Mouse (Mus musculus): ENCODE measurements around the gene Mrpl24.

Mrpl24 gene

DNA sequence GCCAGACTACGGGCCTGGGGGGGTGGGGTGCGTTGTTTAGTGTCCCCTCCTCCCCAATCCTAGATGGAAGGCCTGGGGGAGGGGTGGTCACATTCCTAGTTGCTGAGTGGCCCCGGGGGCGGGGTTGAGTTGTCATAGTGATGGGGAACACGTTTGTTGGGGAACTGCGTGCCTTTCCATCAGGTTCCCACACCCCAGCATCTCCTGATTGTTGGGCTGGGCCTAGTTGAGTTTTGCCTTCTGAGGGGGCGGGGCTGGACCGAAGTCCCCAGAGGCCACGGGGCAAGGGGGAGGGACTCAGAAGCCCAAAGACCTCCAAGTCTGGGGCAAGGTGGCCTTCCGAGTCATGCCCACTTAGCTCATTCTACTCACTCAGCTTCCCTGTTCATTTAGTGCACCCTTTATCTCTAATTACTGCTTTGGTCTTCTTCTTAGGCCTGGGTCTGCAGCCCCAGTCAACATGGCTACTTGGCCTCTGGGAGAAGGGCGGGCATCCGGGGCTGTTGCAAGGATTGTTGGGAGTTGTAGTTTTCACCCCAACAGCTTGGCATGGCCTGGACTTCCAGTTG lies 8.6 kb upstream of the Mrpl24 start:
- DNase-seq (ENCODE audit: low read depth, low spot score), result peak; percentile 99

DNA sequence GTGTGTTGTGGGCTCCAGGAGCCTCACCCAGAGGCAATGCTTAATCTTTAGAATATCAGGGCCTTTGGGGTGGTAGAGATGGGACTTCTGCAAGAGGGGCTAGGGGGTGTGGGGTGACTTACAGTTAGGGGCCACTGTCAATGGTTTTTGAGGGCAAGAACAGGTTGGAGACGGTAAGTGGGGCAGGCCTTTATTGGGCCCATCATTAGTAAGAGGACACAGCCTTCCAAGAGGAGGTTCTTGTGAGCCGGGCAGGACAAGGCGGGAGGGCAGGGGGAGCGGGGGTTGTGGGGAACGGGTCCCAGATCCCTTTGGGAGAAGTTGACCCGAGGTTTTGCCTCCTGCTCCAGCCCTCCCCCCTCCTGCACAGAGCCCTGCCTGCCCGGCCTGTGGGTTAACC lies 5.8 kb upstream of the Mrpl24 start:
- DNase-seq (ENCODE audit: low read depth, low spot score), result no peak

DNA sequence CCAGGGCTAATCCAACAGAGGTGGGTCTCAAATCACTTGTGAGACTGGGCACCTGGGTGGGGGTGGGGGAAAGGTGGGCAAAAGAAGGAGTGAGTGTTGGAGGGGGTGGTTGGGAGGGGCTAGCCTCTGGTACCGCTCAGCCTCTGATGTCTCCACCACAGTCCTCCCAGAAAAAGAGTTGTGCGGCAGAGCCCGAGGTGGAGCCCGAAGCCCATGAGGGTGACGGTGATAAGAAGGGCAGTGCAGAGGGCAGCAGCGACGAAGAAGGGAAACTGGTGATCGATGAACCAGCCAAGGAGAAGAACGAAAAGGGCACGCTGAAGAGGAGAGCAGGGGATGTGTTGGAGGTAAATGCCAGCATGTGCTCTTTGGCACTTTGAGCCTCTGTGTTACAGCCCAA lies 5.4 kb upstream of the Mrpl24 start:
- no peak for DNase-seq (ENCODE audit: low read depth, low spot score)

- DNase-seq (ENCODE audit: low read depth, low spot score), result no peak
Measured at GRCm38 (mm10) chr3:87916990-87917389, 2.3 kb upstream of the Mrpl24 start.

DNA sequence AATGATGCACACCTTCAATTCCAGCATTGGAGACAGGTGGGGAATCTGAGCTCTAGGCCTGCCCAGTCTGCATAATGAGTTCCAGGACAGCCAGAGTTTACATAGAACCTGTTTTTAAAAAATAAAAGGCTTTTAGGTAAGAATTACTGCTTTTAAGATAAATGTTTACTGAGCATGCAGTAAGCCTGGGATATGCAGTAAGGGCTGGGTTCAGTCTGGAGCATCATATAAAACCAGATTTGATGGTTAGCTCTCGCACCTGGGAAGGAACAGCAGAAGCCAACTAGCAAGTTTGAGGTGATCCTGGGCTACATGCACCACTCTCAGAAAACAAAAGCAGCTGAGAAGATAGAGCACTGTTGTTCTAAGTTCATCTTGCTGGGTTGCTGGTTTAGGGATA lies 755 bp upstream of the Mrpl24 start:
- DNase-seq (ENCODE audit: low read depth, low spot score), result no peak

GRCm38 (mm10) chr3:87920270-87920943 lies 1.1 kb downstream of the Mrpl24 start:
- DNase-seq (ENCODE audit: low read depth, low spot score), result no peak

DNA sequence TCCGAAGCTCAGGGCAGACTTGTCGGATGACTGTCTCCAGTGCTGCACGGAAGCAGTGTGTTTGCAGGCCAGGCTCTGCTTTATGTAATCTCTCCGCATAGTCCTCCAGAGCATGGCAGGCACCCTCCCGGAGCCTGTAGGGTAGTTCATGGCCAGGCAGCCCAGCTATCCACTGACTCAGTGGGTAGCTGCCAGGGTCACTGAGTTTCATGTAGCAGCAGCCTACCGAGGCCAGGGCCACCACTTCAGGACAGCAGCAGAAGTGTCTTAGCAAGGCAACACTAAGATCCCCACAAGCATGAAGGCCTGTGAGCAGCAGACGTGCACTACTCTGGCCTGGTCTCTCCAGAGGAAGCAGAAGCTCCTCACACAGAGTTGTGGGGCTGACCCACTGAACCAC lies 5.7 kb downstream of the Mrpl24 start:
- no peak for DNase-seq (ENCODE audit: low read depth, low spot score)

- no peak for DNase-seq (ENCODE audit: low read depth, low spot score)
Measured at GRCm38 (mm10) chr3:87927452-87927851, 8.1 kb downstream of the Mrpl24 start.

DNA sequence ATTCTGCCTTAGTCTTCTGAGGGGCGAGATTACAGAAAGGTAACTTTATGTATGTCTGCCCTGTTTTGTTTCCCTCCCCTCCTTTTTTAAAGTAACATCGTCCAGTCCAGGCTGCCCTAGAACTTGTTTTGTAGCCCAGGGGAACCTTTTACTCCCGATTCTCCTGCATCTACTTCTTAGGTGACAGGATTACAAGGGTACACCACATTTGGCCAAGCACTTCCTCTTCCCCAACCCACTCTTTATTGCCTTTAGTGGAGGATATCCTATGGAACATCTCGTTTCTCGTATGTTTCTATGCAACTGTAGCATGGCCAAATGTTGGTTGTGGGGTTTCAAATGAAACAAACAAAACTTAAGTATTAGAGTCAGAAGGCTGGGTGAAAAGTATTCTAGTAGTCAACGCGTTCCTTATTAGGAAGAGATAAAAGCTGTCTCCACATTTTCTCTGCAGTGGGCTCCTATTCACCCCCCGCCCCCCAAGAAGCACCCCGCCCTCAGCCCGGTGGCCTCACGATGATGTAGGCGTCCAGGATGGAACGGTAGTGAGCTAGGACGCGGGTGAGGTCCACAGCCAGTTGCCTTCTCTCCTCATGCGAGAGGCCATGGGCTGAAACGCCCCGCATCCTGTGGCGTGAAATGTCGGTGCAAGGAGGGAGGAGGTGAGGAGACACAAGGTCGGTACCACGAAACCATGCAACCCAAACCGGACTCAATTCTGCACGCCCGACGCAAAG lies 10.2 kb downstream of the Mrpl24 start:
- no peak for DNase-seq (ENCODE audit: low read depth, low spot score)

- DNase-seq (ENCODE audit: low read depth, low spot score), result peak; percentile 98
Measured at GRCm38 (mm10) chr3:87930078-87930795, 10.9 kb downstream of the Mrpl24 start, which contains the start of the genes Isg20l2 and Rrnad1. TSS of gene Isg20l2 (plus strand) at chr3:87930314. TSS of gene Rrnad1 (minus strand) at chr3:87930717.

DNA sequence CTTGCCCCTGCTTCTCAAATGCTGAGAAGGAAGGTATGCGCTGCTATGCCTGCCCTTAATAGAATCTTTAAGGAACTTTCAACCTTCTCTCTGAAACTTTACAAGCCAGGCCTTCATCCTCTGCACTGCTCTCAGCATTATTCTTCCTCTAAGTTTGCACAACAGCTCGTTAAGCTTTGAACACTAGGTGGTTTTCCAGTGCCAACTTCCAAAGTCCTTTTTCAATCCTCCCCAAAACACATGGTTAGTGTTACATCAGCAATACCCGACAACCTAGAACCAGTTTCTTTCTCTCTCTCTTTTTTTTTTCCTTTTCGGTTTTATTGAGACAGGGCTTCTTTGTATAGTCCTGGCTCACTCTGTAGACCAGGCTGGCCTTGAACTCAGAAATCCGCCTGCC lies 14.7 kb downstream of the Mrpl24 start:
- DNase-seq (ENCODE audit: low read depth, low spot score), result no peak

GRCm38 (mm10) chr3:87934501-87934900 lies 15.2 kb downstream of the Mrpl24 start:
- no peak for DNase-seq (ENCODE audit: low read depth, low spot score)

DNA sequence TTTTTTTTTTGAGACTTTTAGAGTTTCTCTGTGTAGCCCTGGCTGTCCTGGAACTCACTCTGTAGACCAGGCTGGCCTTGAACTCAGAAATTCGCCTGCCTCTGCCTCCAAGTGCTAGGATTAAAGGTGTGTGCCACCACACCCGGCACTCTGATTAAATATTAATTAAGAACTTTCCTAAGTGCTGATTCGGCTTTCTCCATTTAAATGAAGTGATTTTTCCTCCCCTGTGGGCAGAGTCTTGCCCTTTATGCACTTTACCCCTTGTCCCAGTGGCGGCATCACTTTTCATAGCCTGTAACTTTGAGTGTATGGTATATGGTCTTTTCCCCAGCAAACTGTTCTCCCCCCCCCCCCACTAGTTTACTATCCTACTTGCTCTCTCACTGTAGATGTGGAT lies 15.9 kb downstream of the Mrpl24 start:
- no peak for DNase-seq (ENCODE audit: low read depth, low spot score)

GRCm38 (mm10) chr3:87935776-87936175 lies 16.5 kb downstream of the Mrpl24 start:
- DNase-seq (ENCODE audit: low read depth, low spot score), result peak; percentile 79

- DNase-seq (ENCODE audit: low read depth, low spot score), result no peak
Measured at GRCm38 (mm10) chr3:87940611-87941010, 21.3 kb downstream of the Mrpl24 start.

DNA sequence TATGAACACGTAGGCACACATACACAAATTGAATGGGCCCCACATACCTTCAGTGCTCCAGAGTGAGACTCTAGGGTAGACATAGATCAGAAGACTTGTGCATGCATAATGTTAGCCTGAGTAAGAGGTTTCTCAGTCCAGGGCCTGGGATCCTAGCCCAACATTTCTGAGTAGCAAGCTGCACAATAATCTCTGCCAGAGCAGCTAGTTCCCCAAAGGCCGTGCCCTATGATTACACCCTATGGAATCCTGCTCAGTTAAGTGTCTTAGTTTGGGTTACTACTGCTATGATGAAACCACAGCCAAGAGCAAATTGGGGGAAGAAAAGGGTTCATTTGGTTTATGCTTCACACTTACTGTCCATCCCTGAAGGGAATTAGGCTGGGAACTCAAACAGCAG lies 23.2 kb downstream of the Mrpl24 start:
- no peak for DNase-seq (ENCODE audit: low read depth, low spot score)

DNA sequence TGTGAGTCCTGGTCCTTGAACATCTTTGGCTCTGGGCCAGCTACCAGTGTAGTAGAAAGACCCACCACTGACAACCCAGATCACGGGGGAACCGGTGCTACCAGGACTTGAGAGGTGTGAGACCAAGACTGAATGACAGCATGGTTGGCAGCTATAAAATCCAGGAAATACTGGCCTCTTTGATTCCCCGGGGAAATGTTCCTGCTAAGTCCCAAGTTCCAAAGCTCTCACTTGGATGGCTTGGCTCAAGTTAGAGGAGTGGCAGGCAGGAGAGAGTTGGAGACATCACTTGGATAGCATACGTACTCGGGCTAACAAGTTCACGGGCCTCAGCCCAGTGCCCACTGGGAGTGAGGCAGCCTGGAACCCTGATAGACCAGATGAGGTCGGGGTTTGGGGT lies 24.3 kb downstream of the Mrpl24 start:
- DNase-seq (ENCODE audit: low read depth, low spot score), result no peak

DNA sequence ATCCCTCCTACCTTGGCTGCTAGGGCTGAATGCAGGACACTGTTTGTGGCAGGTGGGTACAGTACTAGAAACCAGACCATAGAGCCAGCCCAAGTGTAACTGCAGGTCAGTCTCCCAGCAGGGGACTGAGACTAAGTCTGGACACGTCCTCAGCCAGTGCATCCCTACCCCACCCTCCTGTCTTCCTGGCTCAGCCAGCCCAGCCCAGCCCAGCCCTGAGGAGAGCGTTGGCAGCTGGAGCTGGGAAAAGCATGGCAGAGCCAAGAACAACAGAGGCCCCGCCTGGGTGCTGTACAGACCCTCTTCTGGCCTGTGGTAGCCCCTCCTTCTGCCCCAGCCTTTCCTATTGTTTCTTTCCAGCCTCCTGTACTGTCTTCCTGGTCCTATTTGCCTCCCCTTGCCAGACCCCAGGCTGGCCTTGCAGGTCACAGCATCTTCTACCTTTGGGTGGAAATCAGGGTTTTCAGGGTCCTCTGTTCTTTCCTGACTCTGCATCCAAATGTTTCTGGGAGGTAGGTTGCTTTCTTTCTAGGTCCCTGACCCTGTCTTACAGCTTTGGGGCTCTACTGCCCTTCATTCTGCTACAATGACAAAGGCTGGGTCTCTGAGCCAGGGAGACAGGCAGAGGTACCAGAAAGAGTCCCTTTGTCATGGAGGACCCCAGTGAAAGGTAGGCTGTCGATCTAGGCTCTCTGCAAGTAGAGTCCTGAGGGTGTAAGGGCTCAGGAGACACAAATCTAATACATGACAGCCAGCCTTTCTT lies 25.7 kb downstream of the Mrpl24 start:
- no peak for DNase-seq (ENCODE audit: low read depth, low spot score)

GRCm38 (mm10) chr3:87945781-87946540 lies 26.7 kb downstream of the Mrpl24 start:
- no peak for DNase-seq (ENCODE audit: low read depth, low spot score)

- no peak for DNase-seq (ENCODE audit: low read depth, low spot score)
Measured at GRCm38 (mm10) chr3:87946541-87946860, 27.2 kb downstream of the Mrpl24 start.

Measured in ES-CJ7 (cell line).